Mouse (Mus musculus) NIH3T3 (cell line): ENCODE measurements around the gene Csf1.

Source experiments
- DNase-seq: peaks from one replicate; pipeline ENCODE4 v3.0.0-alpha.2; 2012; ENCODE audit warnings: low read depth

Gene Csf1

DNA sequence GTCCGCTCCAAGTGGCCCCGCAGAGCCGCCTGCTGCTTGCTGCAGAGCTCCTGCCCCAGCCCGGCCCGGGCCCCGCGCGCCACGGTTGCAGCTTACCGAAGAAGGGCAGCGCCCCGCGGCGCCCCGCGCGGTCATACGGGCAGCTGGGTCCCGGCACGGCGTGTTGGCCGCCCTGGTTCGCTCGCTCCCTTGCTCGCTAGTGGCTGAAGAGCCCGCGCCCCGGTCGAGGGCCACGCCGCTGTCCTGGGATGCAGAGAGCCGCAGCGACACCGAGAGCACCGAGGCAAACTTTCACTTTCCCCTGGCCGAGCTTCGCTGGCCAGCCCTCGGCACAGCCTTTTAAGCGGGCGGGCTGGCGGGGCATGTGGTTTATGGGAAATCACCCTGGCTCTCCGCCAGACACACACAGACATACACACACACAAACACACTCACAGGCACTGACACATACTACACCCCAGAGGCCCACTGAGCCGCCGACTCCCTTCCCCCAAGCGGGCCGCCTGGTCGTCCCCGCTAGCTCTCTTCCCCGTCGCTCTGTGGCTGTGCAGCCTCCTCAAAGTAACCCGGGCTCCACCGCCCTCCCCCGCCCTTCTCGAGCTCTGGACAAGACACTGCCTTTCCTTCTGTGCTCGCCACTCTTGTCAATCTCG lies at the start of gene Csf1:
Csf1 (minus strand) TSS at position 541 of the 653 bp plus-strand sequence.
- DNase-seq: peak; percentile 97

DNA sequence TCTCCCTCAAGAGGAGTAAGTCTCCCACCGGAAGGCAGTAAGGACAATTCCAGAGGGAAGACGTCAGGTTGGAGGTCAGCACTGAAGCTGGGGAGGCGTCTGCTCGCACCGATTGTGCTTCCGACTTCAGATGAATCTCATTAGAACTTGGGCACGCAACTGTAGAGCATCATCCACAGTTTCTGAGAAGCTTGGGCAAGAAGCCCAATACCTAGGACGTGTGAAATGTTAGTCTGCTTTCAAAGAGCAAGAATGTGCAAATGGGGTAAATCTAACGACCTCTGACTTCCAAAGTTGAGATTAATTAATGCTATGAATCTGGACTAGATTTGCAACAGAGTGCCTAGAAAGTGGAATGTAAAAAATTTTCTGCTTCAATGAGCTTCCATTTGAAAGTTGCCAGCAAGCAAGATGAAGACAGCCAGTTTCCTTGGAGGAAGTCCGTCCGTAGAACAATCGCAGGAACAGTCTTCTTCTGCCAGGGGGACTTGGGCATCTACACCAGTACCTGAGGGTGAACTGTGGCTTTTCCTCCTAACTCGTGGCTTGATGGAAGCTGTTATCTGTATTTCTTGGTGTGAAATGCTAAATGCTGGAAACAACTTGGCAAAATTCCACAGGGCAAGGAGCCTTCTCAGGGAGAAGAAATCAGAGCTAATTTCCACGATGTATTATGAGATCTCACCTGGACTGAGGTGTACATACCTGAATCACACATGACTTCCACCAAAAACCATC lies 47.9 kb upstream of the Csf1 start:
- DNase-seq: no peak

DNA sequence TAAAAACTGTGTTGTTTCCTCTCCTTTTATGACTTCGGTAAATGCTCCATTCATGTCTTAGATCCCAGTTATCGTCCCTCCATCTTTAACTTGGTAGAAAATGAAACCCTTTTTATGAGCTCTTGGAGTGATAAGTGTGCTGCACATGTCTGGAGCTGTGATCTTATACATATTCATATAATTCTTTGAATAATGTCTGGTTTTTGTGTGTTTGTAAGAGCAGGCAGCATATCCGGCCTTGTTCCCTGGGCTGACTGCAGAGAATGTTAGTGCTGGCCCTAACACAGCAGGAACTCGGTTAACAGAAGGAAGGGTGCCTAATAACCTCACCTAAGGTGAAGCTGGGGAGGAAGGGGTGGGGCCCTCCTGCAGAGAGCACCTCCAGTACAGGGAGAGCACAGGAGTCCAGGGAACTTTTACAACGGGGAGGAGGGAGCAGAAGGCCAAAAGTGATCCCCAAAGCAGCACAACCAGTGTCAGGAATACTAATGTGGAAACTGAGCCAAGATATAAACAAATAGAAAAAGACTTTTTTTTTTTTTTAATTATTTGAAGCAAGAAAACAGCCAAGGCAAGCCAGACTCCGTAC lies 47.2 kb upstream of the Csf1 start:
- no peak for DNase-seq

DNA sequence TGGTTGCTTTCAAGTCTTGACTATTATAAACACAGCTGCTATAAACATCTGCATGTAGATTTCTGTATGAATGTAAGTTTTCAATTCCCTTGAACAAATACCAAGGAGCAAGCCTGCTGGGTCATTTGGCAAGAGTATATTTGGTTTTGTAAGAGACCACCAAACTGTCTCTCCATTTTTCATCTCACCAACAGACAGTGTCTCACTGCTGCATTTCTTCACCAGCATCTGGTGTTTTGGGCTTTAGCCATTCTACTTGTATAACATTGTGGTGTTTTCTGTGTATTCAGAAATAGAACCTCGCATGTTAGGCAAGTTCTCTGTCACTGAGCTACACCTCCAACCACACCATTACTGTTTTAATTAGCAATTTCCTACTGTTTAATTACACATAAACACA lies 46.6 kb upstream of the Csf1 start:
- no peak for DNase-seq

DNA sequence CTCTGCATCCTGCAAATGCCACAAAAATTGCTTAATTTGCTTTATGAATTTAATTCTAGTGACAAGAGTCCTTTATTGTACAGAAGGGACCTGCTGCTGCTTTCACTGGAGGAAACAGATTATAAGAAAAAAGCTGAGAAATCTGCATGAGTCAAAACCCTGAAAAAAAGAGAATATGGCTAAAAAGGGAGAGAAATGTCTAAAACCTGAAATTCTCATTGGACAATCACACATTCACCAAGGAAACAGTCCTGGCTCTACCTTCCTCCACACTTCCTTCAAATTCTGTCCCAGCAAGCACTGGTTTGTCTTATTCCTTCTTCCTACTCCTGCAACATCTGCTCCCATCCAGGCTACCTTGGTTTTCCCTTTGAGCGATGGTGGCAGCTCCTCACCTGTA lies 44.5 kb upstream of the Csf1 start:
- DNase-seq: no peak

DNA sequence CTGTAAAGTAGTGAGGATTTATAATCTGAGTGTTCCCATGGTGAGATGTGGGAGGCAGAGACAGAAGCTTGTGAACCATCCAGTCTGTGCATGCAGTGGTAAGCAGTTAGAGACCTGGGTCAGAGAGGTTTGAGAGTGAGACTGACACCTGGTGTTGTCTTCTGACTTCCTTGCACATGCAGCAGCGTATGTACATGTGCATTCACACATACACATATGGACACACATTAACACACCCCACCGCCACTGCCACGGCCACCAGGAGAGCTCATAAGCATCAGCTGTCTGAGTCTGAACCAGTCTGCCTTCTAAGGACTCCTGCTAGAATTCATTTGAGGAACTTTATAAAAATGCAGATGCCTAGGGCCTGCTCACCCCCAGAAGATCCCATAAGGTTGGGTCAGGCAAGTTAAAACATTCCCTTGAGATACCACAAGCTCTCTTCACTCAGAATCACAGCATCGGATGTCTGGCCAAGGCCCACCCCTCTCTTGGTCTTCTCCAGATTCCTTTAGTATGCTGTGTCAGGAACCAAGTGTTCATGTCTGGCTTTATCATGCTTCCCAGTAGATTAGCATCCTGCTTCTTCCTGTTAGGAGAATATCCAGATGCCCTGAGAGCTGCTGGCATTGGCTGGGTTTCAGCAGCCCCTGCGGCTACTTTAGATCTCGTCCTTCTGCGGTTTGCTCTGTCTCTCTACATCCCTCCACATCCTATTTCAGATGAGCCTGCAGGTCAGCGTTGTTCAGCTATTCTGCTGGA lies 42.1 kb upstream of the Csf1 start:
- peak; percentile 46 for DNase-seq

DNA sequence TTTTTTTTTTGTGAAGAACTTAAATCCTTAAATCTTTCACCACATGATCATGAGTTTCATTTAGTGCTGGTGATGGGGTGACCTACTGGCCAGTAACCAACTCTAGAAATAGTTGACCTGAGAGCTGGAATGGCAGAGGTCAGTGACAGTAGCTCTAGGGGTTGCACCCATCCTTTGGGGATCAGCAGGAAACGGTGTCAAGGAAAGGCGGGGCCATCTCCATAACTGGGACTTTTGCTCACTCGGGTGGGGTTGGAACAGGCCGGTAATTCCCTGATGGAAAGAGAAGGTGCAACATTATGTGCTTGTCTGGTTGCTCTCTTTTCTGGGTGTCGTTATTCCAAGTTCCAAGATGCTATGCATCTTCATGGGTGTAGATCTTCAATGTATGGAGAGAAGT lies 38.7 kb upstream of the Csf1 start:
- no peak for DNase-seq

DNA sequence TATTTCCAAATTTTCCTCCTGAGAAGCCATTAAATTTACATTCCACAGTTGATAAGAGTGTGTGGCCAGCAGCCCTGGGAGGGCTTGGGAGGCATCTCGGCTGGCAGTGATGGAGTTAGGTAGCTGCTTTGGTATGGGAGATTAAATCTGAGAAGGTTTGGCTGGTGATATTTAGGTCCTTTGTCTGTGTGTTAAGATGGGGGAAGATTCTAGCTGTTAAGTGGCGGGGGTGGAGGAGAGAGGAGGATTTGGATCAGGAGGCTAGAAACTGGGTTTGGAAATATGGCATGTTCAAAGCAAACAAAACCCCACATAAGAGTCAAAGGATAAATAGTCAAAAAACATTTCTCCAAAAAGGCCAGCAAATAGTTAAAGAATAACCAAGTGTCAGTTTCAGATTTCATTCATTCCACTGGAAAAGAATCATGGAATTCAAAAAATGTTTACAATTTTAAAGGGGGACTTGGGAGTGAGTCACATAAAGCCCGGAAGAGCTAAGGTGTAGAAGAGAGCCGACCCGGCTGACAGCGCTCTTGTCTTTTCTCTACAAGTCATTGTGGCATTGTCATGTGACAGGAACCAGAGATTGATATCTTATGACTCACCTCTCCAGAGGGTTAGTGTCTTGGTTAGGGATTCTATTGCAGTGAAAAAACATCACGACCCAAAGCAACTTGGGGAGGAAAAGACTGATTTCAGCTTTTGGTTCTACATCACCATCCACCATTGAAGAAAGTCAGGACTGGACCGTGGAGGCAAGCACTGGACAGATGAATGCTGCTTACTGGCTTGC lies 36.1 kb upstream of the Csf1 start:
- DNase-seq: peak; percentile 50

DNA sequence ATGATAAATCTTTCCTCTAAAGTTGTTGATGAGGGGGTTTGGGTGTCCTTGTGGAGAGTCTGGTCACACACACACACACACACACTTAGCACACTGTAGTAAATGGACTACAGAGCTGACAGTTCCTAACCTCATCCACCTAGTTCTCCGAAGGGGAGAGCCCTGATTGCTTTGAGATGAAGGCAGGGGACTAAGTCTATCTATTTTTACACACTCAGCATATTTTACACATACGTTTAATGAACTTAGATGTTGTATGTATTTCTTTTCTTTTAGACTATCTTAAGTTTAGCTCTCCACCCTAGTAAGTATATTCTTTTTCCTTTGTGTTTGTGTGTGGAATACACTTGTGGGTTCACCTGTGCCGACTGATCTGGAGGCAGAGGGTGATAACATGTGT lies 34.6 kb upstream of the Csf1 start:
- DNase-seq: no peak

DNA sequence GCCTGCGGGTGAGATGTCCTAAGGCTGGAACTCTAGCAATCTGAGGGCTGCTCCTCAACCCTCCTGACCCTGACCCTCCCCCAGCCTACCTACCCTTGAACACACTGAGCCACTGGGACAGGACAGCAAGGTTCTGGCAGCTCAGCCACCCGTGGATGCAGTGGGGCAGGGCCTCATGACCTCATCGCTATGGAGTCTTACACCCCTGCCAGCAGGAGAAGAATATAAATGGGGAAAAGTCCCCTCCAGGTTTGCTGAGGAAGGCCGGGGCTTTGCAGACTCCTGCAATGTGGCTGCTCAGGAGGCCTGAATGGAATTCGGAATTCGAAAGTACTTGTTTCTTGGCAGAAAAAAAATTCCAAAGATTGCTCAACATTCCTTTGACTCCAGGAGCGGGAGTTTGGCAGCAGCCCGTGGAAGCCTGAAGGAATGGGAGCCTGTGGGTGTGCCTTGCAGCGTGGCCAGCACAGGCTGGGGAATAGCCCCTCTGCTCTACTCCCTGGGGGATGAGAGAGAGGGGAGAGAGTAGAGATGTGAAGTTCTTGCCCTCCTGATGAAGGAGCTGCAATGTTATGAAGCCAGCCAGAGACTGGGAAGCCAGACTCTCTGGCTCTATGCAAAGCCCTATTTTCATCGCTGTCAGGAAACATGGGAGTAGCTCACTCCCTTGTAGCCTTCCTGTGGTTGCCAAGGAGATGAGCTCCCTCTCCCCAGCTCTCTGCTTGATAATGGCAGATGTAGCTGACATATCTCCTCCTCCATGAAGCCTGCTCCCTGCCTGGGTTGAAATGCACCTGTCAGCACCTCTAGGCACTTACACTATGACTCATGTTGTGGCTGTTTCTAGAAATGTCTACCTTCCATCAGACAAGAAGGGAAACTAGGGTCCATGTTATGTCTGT lies 33.3 kb upstream of the Csf1 start:
- peak; percentile 93 for DNase-seq

DNA sequence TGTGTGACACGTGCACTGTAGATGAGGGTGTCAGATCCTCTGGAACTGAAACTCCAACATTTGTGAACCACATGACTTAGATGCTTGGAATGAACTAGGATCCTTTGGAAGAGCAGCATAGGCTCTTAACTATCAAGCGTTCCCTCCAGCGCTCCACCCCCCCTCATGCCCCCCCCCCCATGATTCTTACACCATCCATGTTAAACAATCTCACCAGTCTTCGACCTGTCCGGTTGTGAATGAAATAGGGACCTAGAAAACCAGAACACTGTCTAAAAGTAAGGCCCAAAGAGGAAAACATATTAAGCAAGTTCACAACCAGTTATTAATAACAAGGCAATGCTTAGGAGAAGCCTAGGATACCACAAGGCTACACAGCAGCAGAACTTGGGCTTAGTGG lies 32.5 kb upstream of the Csf1 start:
- peak; percentile 60 for DNase-seq

DNA sequence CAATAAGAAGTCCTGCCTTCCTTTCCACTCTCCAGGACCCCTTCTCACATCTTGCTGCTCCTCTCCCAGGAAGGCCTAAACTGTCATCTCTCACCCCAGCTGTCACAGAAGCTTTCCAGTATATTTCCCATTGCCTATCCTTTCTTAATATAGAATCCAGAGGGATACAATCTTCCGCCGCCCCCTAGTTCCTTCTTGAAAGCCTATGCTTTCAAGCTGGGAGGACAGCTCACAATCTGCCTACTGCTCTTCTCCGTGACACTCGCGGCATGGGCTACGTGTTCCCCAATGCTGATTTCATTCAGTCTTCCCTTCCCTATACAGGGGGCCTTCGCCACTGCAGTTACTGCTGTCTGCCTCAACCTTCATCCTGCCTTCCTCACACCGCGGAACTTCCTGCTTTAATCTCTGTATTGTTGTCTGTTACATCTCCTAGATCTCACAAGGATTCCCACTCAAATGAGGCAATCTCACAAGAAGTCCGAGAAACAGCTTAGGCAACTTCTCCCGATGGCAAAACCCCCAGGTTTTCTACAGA lies 30.6 kb upstream of the Csf1 start:
- no peak for DNase-seq

DNA sequence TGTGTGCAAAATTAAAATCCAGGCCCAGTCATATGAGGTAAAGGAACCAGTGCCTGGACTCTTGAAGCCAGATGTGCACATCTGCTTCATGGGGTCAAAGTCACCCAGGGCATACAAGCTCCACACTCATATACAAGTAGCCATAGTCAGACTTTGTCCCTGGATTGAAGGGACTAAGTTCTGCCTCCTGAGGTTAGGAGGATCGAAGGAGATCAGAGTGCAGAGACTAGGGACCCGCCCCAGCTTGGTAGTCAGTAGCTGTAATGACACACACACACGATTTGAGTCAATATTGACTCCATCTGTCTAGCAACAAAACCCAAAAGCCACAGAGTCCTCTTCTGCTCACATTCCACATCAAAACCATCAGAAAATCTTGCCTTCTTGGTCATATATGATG lies 30.0 kb upstream of the Csf1 start:
- DNase-seq: no peak

DNA sequence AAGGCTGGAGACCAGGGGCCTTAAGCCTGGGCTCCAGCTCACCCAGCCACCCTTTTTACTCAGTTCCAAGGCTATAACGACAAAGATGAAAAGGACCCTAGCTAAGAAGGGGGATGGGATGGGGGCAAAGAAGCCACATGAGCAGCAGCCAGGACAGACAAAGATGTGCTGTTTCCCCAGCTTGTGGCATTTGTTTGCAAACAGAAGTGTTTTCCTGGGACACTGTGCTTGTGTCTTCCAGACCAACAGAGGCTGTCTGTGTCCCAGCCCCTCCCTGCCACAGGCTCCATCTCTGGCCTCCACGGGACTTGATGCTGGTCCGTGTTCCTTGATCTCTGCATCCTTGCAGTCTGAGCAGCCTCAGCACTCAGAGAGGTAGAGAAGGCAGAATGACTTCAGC lies 28.6 kb upstream of the Csf1 start:
- no peak for DNase-seq

DNA sequence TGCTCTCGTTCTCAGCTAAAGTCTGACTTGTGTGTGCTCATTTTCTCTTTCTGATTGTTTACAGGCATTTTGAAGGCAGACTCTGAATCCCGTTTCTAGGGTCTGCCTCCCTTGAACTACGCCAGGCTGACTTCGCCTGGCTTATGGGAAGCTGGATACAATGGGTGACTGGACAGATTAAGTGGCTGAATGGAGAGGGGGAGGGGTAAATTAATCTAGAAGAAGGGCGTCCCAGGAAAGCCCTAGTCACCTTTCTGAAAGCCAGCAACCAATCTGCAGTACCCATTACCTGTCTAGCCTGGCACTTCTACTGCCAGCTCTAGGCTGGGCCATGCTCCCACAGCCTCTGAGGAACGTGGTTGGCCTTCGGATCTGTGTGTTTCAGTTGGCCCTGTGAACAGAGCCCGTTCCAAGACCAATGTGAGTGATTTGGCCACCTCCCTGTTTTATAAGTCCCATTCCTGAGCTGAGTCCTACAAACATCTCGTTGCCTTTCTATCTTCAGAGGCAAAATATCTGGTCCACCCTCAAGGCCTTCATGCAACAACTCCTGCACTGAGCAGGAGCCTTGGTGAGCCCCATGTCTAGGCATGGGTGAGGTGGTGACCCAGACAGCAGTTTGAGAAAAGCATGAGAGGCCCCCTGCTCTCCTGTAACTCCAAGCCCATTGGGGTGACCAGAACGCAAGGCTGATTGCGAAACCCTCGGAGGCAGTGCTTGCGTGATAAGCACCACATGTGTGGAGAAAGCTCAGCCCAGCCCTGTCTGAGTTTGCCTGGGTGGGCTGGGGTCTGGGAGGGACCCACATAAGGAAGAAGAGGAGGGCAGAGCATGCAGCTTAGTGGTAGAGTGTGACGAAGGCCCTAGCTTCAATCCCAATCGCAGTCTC lies 27.6 kb upstream of the Csf1 start:
- DNase-seq: peak; percentile 54

DNA sequence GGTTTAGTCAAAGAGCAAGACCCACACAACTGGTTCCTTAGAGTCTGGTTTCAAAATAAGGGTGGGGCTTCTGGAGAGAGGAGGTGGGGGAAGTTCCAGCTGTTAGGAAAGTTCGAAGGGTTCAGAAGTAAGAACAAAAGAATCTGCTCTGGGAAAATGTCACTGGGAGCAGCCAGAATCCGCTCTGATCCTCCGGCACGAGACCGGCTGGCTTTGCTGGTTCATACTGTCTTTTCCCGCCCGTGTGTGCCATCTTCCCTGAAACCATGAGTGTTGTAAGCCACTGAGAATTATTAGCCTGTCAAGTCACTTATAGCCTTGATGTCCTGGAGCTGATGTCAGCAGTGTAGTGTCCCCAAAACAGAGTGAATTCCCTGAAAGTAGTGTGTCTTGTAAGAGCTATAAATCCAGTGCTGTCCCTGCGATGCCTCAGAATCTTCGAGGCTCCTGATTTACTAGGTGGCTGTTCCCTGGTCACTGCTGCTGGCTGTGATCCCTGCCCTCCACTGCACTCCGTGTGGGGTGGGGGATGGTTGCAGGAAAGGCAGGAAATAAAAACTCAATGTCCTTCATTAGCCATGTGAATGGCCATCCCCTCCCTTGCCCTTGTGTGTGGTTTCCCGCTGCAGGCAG lies 26.8 kb upstream of the Csf1 start:
- DNase-seq: no peak

DNA sequence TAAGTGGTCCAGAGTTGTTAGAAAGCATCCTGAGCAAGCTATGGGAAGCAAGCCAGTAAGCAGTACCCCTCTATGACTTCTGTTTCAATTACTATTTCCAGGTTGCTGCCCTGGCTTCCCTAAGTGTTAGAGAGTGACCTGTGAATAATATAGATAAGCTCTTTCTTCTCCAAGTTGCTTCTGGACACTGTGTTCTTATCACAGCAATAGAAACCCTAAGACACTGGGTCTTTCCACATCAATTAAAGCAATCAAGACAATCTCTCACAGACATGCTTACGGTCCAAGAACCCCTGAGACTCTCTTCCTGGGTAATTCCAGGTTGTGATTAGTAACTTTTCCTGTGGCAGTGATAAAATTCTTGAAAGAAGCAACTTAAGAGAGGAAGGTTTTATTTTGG lies 26.1 kb upstream of the Csf1 start:
- no peak for DNase-seq

DNA sequence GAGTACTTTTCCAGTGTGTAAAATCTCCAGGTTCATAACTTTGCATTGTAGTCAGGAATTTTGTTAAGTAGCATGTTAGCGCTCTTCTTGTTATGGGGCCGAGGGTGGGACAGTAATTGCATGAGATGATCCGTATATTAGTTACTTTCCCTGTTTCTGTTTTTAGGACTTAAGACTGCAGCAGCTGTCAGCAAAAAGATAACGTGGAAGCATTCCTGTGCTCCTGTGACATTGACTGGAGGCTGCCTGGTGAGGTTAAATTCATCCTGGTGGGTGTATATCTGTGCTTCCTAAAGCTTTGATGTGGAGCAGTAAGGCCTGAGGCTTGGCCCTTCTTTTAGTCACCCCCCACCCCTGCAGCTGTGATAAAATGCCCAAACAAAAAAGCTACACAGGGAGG lies 25.3 kb upstream of the Csf1 start:
- DNase-seq: no peak

DNA sequence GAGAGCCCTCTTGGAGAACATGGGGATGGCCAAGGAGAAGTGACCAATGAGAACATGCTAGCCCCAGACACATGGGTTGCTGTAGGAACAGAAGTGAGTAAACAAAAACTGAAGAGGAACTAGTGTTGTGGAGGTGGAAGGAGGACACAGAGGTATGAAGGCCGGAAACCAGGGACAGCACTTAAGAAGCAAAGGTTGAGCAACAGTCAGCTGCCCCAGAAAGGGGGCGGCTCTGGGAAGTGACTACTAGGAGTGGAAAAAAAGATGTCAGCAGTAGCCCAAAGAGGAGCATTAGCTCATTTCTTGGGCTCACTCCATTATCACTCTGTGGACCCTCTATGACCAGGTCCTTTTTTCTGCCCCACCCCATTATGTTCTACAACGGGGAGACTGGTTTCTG lies 23.0 kb upstream of the Csf1 start:
- no peak for DNase-seq
